Mouse (Mus musculus): Measurements from ENCODE around the gene Frmd6.

Frmd6 gene

GRCm38 (mm10) chr12:70807975-70808374 is 17.3 kb upstream of the Frmd6 start:
- in situ Hi-C loops (cut with MboI): no loop called here

GRCm38 (mm10) chr12:70809957-70810356 is 15.4 kb upstream of the Frmd6 start:
- in situ Hi-C loops (cut with MboI): no loop called here

- in situ Hi-C loops (cut with MboI): no loop called here
Observed at GRCm38 (mm10) chr12:70811772-70812171, 13.5 kb upstream of the Frmd6 start.

GRCm38 (mm10) chr12:70812176-70812575 is 13.1 kb upstream of the Frmd6 start:
- in situ Hi-C loops (cut with MboI): no loop called here

- in situ Hi-C loops (cut with MboI): no loop called here
Observed at GRCm38 (mm10) chr12:70812822-70813465, 12.4 kb upstream of the Frmd6 start.

- in situ Hi-C loops (cut with MboI): no loop called here
Observed at GRCm38 (mm10) chr12:70816731-70817130, 8.6 kb upstream of the Frmd6 start.

- in situ Hi-C loops (cut with MboI): no loop called here
Observed at GRCm38 (mm10) chr12:70824017-70824416, 1.3 kb upstream of the Frmd6 start.

GRCm38 (mm10) chr12:70825651-70826317 is 470 bp downstream of the Frmd6 start:
- in situ Hi-C loops (cut with MboI): no loop called here

GRCm38 (mm10) chr12:70826318-70827072 is 1.2 kb downstream of the Frmd6 start:
- in situ Hi-C loops (cut with MboI): no loop called here

- in situ Hi-C loops (cut with MboI): no loop called here
Observed at GRCm38 (mm10) chr12:70827187-70827900, 2.0 kb downstream of the Frmd6 start.

- in situ Hi-C loops (cut with MboI): no loop called here
Observed at GRCm38 (mm10) chr12:70827901-70828271, 2.6 kb downstream of the Frmd6 start.

GRCm38 (mm10) chr12:70830982-70831566 is 5.8 kb downstream of the Frmd6 start:
- in situ Hi-C loops (cut with MboI): no loop called here

GRCm38 (mm10) chr12:70832216-70832998 is 7.1 kb downstream of the Frmd6 start:
- in situ Hi-C loops (cut with MboI): no loop called here

- in situ Hi-C loops (cut with MboI): no loop called here
Observed at GRCm38 (mm10) chr12:70833050-70833449, 7.7 kb downstream of the Frmd6 start.

GRCm38 (mm10) chr12:70834043-70834442 is 8.7 kb downstream of the Frmd6 start:
- in situ Hi-C loops (cut with MboI): no loop called here

GRCm38 (mm10) chr12:70835004-70835403 is 9.7 kb downstream of the Frmd6 start:
- in situ Hi-C loops (cut with MboI): no loop called here

GRCm38 (mm10) chr12:70837792-70838321 is 12.5 kb downstream of the Frmd6 start:
- in situ Hi-C loops (cut with MboI): no loop called here

- in situ Hi-C loops (cut with MboI): no loop called here
Observed at GRCm38 (mm10) chr12:70845371-70845770, 20.1 kb downstream of the Frmd6 start.

- in situ Hi-C loops (cut with MboI): no loop called here
Observed at GRCm38 (mm10) chr12:70849024-70849423, 23.7 kb downstream of the Frmd6 start.

GRCm38 (mm10) chr12:70849517-70850291 is 24.4 kb downstream of the Frmd6 start:
- in situ Hi-C loops (cut with MboI): no loop called here
